Mouse (Mus musculus) midbrain, postnatal 0 days (tissue): ENCODE measurements around the gene Tnc. TPM values are rescaled to one million over a fixed set of nuclear protein-coding genes. Genes with fewer than 3 reads are reported as not detected.

Experiments
- ATAC-seq: fragments of 200-750 bp; cut with Nextera tagmentation; 2 replicates; pipeline ENCODE4 v1.8.0; 2017; ENCODE audit warnings: moderate number of reproducible peaks, mild to moderate bottlenecking, moderate TSS enrichment, moderate library complexity; ENCODE audit not compliant: low FRiP score
- DNase-seq: peaks from one replicate; pipeline ENCODE4 v3.0.0-alpha.2; 2015; ENCODE audit warnings: low spot score
- H3K27ac ChIP-seq: fragments of 300-500 bp; sonication (generic); 2 replicates; pipeline ENCODE4 v1.5.1; 2014; ENCODE audit warnings: low read depth, mild to moderate bottlenecking, low read length, mixed read lengths
- H3K27me3 ChIP-seq: fragments of 300-500 bp; sonication (generic); 2 replicates; pipeline ENCODE4 v1.6.1; 2014; ENCODE audit warnings: low read length, control low read depth, mixed read lengths; ENCODE audit not compliant: insufficient read depth
- H3K36me3 ChIP-seq: fragments of 300-500 bp; sonication (generic); 2 replicates; pipeline ENCODE4 v1.6.1; 2014; ENCODE audit warnings: low read length, control low read depth, mixed read lengths; ENCODE audit not compliant: insufficient read depth
- H3K4me1 ChIP-seq: fragments of 300-500 bp; sonication (generic); 2 replicates; pipeline ENCODE4 v1.6.1; 2014; ENCODE audit warnings: mild to moderate bottlenecking, control low read depth, antibody characterized with exemption, low read length, mixed read lengths; ENCODE audit not compliant: insufficient read depth
- H3K4me2 ChIP-seq: fragments of 300-500 bp; sonication (generic); 2 replicates; pipeline ENCODE4 v1.6.1; 2014; ENCODE audit warnings: low read depth, mild to moderate bottlenecking, low read length, mixed read lengths; ENCODE audit not compliant: poor library complexity, severe bottlenecking
- H3K4me3 ChIP-seq: fragments of 300-500 bp; sonication (generic); 2 replicates; pipeline ENCODE4 v1.5.1; 2014; ENCODE audit warnings: low read depth, mild to moderate bottlenecking, low read length, moderate library complexity
- H3K9ac ChIP-seq: fragments of 300-500 bp; sonication (generic); replicated peaks from 2 replicates; pipeline ENCODE4 v1.6.1; 2014; ENCODE audit warnings: mild to moderate bottlenecking, low read length, moderate library complexity, mixed read lengths; ENCODE audit not compliant: poor library complexity, severe bottlenecking
- H3K9me3 ChIP-seq: fragments of 300-500 bp; sonication (generic); 2 replicates; pipeline ENCODE4 v1.6.1; 2016; ENCODE audit warnings: low read length, control low read depth
- CTCF ChIP-seq: IDR thresholded peaks from 2 replicates; pipeline ENCODE4 v1.5.1; 2016; ENCODE audit warnings: antibody characterized with exemption, mild to moderate bottlenecking
- WGBS: fragments of 180-500 bp; shearing (Covaris S2); extraction: QIAGEN DNeasy Blood & Tissue Kit; methylation state at CpG from one replicate; pipeline ENCODE4 v1.1.7; 2014; 5-methylcytosine and 5-hydroxymethylcytosine counted together
- polyA plus RNA-seq: library from polyadenylated mRNA; unstranded; fragments of >200 nt; fragmentation: Nextera tagmentation; extraction: Ambion mirVana; gene quantifications from 2 replicates; pipeline ENCODE4 v1.2.1, GENCODE M21; 2015
- total RNA-seq: library from RNA; depleted of rRNA; stranded (reverse); fragments of >200 nt; gene quantifications from 2 replicates; pipeline ENCODE4 v1.2.3, GENCODE M21; 2014

The Tnc gene
- total and polyA plus RNA-seq, 2 experiments from 2014 or later: 38.2 to 167 TPM

DNA sequence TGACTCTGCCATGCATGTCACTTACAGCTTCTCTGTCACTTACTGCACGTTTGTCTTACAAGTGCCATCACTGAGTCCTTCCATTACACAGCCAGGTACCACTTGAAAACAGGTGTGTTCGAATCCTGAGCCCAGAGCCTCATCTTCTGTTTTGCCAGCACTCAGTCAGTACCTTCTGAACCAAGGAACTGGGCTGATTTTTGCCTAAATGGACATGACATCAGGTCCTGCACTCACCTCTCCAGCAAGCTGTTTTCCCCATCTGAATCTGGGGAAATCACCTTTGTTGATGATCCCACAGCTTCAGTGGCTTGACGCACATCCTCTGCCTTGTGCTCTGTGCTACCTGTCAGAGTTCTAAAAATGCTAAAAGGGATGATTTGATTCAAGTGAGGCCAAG, 107.4 kb downstream of the Tnc start:
- DNase-seq (no peak), ATAC-seq (no peak)
- WGBS: 73% methylated on average over 3 of the region's 3 CpGs
- H3K9ac ChIP-seq: no peak overlapping the region
- H3K36me3 ChIP-seq: no peaks in the 10 kb centered on the region
- H3K4me2 ChIP-seq: no peak overlapping the region
- no peaks in the 10 kb centered on the region for H3K27me3 ChIP-seq
- no peak for TF ChIP-seq CTCF
- no peaks in the 10 kb centered on the region for H3K9me3 ChIP-seq
- H3K4me3 ChIP-seq: no peak overlapping the region
- H3K27ac ChIP-seq: no peak overlapping the region
- H3K4me1 ChIP-seq: no peaks in the 10 kb centered on the region

DNA sequence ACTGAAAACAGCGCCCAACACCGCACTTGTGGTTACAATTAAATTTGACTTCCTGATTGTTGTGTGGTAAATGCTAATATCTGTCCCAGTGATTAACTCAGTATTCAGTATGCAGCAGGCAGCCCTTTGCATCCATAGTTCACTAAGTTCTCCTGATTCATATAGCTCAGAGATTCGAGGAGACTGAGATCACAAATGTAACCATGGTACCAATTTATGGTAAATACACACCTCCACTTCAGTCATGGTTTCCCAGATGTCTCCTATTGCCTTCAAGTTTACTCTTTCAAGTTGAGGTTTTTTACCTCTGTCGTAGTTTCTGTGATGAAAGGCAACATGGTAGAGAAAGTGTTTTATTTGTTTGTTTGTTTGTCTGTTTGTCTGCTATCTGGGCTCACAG, 110.9 kb downstream of the Tnc start:
- Histone ChIP-seq H3K4me1 (no peaks in the 10 kb centered on the region), H3K4me2 (no peak overlapping the region), H3K4me3 (no peak overlapping the region), H3K27ac (no peak overlapping the region), H3K9me3 (no peaks in the 10 kb centered on the region), H3K36me3 (no peaks in the 10 kb centered on the region), H3K9ac (no peak overlapping the region), H3K27me3 (no peaks in the 10 kb centered on the region)
- no peak for DNase-seq
- no peak for ATAC-seq
- no peak for TF ChIP-seq CTCF
- 89% methylated on average over 4 of the region's 4 CpGs for WGBS

DNA sequence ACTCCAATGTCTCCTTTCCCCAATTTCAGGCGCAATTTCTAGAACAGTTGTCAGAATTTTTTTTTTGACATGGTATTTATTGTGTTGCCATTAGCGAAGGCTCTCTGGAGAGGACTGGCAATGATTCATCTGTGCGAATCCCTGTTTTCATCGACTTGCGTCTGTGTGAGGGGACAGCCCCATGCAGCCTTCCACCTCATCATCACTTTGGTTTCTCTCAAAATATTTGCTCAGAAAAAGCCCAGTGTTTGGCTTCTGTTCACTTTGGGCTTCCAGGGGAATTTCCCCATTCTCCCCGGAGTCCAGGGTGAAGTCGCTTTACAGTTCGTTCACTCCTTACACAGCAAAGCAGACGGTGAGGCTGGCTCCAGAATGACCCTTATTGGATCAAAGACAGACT, 111.5 kb downstream of the Tnc start:
- Histone ChIP-seq H3K4me3 (no peak overlapping the region), H3K9ac (no peak overlapping the region), H3K27me3 (no peaks in the 10 kb centered on the region), H3K27ac (no peak overlapping the region), H3K36me3 (no peaks in the 10 kb centered on the region), H3K9me3 (no peaks in the 10 kb centered on the region), H3K4me1 (no peaks in the 10 kb centered on the region), H3K4me2 (no peak overlapping the region)
- no peak for TF ChIP-seq CTCF
- ATAC-seq: no peak
- DNase-seq: no peak
- WGBS: 90% methylated on average over 9 of the region's 9 CpGs

DNA sequence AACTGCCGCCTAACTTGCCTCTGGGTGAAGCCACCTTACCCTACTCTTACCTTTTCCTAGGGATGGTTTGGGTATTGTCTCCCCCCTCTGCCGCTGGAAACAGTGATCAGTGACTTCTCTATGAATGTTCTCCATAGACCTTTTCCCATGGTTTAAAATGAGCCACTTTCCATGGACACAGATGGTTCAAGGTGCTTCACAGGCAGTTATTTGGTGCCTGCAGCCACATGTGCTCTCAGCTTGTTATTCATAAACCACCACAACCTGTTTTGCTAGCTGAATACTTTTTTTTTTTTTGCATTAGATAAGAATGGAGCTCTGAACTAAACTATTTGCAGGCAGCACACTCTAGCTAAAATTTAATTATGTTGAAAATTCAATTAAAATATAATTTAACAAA, 116.0 kb downstream of the Tnc start:
- no peaks in the 10 kb centered on the region for H3K4me1 ChIP-seq
- H3K4me2 ChIP-seq: no peak overlapping the region
- no peak overlapping the region for H3K4me3 ChIP-seq
- ATAC-seq (no peak), DNase-seq (no peak)
- no peaks in the 10 kb centered on the region for H3K9me3 ChIP-seq
- WGBS: 92% methylated on average over 2 of the region's 2 CpGs
- no peaks in the 10 kb centered on the region for H3K36me3 ChIP-seq
- H3K27ac ChIP-seq: no peak overlapping the region
- H3K9ac ChIP-seq: no peak overlapping the region
- no peaks in the 10 kb centered on the region for H3K27me3 ChIP-seq
- no peak for TF ChIP-seq CTCF

DNA sequence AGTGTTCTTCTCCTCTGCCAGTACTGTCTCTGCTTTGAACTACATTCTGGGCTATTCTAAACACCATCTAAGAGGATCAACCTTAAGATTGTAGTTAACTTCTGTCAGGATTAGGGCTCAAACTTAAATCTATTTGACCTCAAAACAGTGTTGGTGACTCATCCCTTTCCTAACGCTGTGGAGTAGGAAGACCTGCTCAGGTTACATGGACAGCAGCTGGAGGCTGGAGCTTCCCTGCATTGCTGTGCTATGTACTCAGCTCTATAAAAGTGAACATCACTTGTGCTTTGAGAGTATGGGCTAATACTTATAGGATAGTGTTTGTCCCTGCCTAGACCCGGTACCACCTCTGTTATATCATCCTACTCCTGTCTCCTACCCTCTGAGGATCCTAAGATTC, 117.3 kb downstream of the Tnc start:
- Histone ChIP-seq H3K4me1 (no peaks in the 10 kb centered on the region), H3K9ac (no peak overlapping the region), H3K27me3 (no peaks in the 10 kb centered on the region), H3K4me2 (no peak overlapping the region), H3K4me3 (no peak overlapping the region), H3K9me3 (no peaks in the 10 kb centered on the region), H3K36me3 (no peaks in the 10 kb centered on the region), H3K27ac (no peak overlapping the region)
- ATAC-seq (no peak), DNase-seq (no peak)
- 77% methylated on average over 2 of the region's 2 CpGs for WGBS
- TF ChIP-seq CTCF: no peak

DNA sequence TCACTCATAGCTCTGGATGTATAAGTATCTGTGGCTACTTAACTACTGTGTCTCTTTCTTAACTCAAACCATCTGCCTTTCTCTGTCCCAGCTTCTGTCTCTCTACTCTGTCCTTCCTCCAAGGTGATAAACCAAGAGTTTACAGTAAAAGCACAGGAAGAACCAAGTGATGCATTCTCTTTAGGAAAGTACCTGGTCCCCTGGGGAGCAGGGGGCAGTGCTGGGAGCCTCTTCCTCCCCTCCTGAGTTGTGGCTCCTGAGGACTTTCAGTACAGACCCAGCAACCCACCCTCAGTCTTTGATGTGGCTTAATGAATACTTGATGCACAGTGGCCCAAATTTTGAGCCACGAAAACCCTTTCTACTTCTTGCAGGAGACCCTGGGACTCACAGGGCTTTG, 118.6 kb downstream of the Tnc start:
- 86% methylated on average over 1 of the region's 1 CpGs for WGBS
- no peak for ATAC-seq

More for the DNA sequence above, 118.6 kb downstream of the Tnc start:
- no peak overlapping the region for H3K9ac ChIP-seq
- no peak overlapping the region for H3K27ac ChIP-seq
- H3K36me3 ChIP-seq: no peaks in the 10 kb centered on the region
- no peaks in the 10 kb centered on the region for H3K9me3 ChIP-seq
- DNase-seq: no peak
- no peaks in the 10 kb centered on the region for H3K4me1 ChIP-seq
- no peak for TF ChIP-seq CTCF
- H3K4me2 ChIP-seq: no peak overlapping the region
- no peaks in the 10 kb centered on the region for H3K27me3 ChIP-seq
- no peak overlapping the region for H3K4me3 ChIP-seq
